Mouse (Mus musculus) large intestine, adult 2 months (tissue): ENCODE measurements around the gene Ggta1. TPM values are rescaled to one million over a fixed set of nuclear protein-coding genes. Genes with fewer than 3 reads are reported as not detected.

Experiments
- polyA plus RNA-seq: library from polyadenylated mRNA; depleted of rRNA; stranded (reverse); fragments of >200 nt; gene quantifications from 2 replicates; pipeline ENCODE4 v1.2.3, GENCODE M21; 2012; rRNA removed

Ggta1 gene
- polyA plus RNA-seq, 1 experiment, result 3.9 TPM

Other genes starting within 250 kb of the Ggta1 start
- 304 and 320 TPM in 2 replicates for gene Gsn, start 206.9 kb downstream of the Ggta1 start, polyA plus RNA-seq
- 104 and 161 TPM in 2 replicates for gene Stom, start 126.3 kb downstream of the Ggta1 start, polyA plus RNA-seq
- gene 4930568D16Rik, start 95.5 kb downstream of the Ggta1 start, polyA plus RNA-seq, result not detected in 2 replicates
- gene 4930402F06Rik, start 66.1 kb downstream of the Ggta1 start, polyA plus RNA-seq, result not detected in 2 replicates
- gene Dab2ip, start 95.0 kb upstream of the Ggta1 start, polyA plus RNA-seq, result 60.5 and 89.0 TPM in 2 replicates